Mouse (Mus musculus) intestine, embryonic 15.5 days (tissue): ENCODE measurements around the gene Ddb1. TPM values are rescaled to one million over a fixed set of nuclear protein-coding genes. Genes with fewer than 3 reads are reported as not detected.
A peak's percentile ranks its signal among the peaks of the same experiment; 100 is the strongest.

Experiments used
- ATAC-seq: fragments of 200-750 bp; cut with Nextera tagmentation; 2 replicates; pipeline ENCODE4 v1.8.0; 2017; ENCODE audit warnings: moderate TSS enrichment, moderate library complexity
- H3K27ac ChIP-seq: fragments of 300-500 bp; sonication (generic); 2 replicates; pipeline ENCODE4 v1.5.1; 2015; ENCODE audit warnings: mild to moderate bottlenecking, inconsistent platforms
- H3K27me3 ChIP-seq: fragments of 300-500 bp; sonication (generic); replicated peaks from 2 replicates; pipeline ENCODE4 v1.6.1; 2015; ENCODE audit warnings: inconsistent platforms
- H3K36me3 ChIP-seq: fragments of 300-500 bp; sonication (generic); 2 replicates; pipeline ENCODE4 v1.6.1; 2015; ENCODE audit warnings: inconsistent platforms
- H3K4me1 ChIP-seq: fragments of 300-500 bp; sonication (generic); replicated peaks from 2 replicates; pipeline ENCODE4 v1.6.1; 2015; ENCODE audit warnings: inconsistent platforms
- H3K4me2 ChIP-seq: fragments of 300-500 bp; sonication (generic); replicated peaks from 2 replicates; pipeline ENCODE4 v1.6.1; 2015; ENCODE audit warnings: mild to moderate bottlenecking, inconsistent platforms
- H3K4me3 ChIP-seq: fragments of 300-500 bp; sonication (generic); replicated peaks from 2 replicates; pipeline ENCODE4 v1.5.1; 2015; ENCODE audit warnings: inconsistent platforms
- H3K9ac ChIP-seq: fragments of 300-500 bp; sonication (generic); 2 replicates; pipeline ENCODE4 v1.6.1; 2015; ENCODE audit warnings: inconsistent platforms
- H3K9me3 ChIP-seq: fragments of 300-500 bp; sonication (generic); 2 replicates; pipeline ENCODE4 v1.6.1; 2016; ENCODE audit warnings: inconsistent platforms
- WGBS: fragments of 180-500 bp; shearing (Covaris S2); methylation state at CpG from one replicate; pipeline ENCODE4 v1.1.7; 2015; 5-methylcytosine and 5-hydroxymethylcytosine counted together
- polyA plus RNA-seq: library from polyadenylated mRNA; unstranded; fragments of >200 nt; fragmentation: Nextera tagmentation; extraction: Ambion mirVana; gene quantifications from 2 replicates; pipeline ENCODE4 v1.2.1, GENCODE M21; 2015

Ddb1 gene
- polyA plus RNA-seq, 1 experiment from 2014 or later = 278 TPM

DNA sequence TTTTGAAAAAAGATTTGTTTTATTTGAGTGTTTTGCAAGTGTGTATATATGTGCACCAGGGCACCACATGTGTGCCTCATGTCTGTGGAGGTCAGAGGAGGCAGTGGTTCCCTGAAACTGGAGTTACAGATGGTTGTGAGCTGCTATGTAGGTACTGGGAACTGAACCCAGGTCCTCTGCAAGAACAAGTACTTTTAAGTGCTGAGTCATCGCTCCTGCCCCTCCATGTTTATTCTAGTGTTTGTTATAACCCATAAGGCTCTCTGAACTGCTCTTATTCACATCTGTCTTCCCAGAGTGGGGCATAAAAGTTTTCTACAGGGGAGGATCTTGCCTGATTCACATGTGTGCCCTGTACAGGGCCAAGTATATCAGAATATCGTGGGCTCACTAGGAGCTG lies 5.5 kb upstream of the Ddb1 start:
- 86% methylated on average over 2 of the region's 2 CpGs for WGBS
- ATAC-seq = no peak
- Histone ChIP-seq H3K36me3 (peaks cover 15% of the 10 kb centered on the region; the same call in 1 of the 2 replicates), H3K4me2 (no peak overlapping the region), H3K4me1 (peaks cover 14% of the 10 kb centered on the region), H3K27me3 (no peaks in the 10 kb centered on the region), H3K9me3 (no peaks in the 10 kb centered on the region), H3K9ac (no peak overlapping the region), H3K27ac (no peak overlapping the region), H3K4me3 (no peak overlapping the region)

DNA sequence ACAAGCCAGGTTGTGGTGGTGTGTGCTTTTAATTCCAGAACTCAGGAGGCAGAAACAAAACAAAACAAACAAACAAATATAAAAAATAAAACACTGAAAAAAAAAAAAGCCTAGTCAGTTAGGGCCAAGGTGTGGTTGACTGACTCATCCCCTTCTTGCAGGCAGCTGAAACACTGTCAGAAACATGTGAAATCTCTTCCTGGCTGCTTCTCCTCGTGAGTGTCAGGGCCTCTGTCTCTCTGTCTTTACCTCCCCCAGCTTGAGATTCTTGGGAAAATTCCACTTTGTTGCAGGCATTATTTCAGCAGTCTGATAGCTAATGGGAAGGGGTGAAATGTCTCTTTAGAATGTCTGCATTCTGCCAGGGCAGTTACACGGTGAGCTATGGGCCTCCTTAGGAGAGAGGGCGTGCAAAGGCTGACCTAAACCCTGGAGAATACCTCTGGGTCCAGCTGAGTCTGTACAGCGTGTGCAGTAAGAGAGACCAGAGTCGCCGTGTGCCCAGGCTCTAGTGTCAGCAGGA lies 2.8 kb upstream of the Ddb1 start:
- H3K9me3 ChIP-seq = no peaks in the 10 kb centered on the region
- ATAC-seq = peak; percentile 24; the same call in 1 of the 2 replicates
- peak overlapping the region; percentile 44 for H3K9ac ChIP-seq
- peak overlapping the region; percentile 28 for H3K4me3 ChIP-seq
- H3K4me2 ChIP-seq = peak overlapping the region; percentile 73
- H3K4me1 ChIP-seq = peaks cover 26% of the 10 kb centered on the region
- H3K36me3 ChIP-seq = 0 out of 2 replicates have a peak, but pooled peaks cover 6% of the 10 kb centered on the region
- peak overlapping the region; percentile 89 for H3K27ac ChIP-seq
- 9% methylated on average over 6 of the region's 6 CpGs for WGBS
- H3K27me3 ChIP-seq = no peaks in the 10 kb centered on the region

DNA sequence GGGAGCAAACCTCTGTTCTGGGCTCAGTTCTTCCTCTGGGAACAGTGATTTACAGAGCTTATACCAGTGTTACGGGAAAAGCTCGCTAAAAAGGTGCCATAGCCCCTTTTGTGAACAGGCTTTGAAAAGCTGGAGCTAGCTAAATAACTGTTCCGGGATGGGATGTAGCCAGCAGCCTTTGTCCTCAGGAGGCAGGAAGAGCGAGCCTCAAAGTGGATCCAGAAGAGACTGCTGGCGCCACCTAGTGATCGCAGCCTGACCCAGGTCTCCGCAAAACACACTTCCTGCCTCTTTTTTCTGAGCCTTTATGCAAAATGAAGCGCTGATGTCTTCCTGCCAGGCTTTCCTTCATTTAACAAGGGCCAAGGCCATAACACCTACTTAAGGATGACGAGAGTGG lies 2.3 kb upstream of the Ddb1 start:
- Histone ChIP-seq H3K27me3 (no peaks in the 10 kb centered on the region), H3K4me3 (peak overlapping the region; percentile 28), H3K9me3 (no peaks in the 10 kb centered on the region), H3K36me3 (0 out of 2 replicates have a peak, but pooled peaks cover 8% of the 10 kb centered on the region), H3K4me1 (peaks cover 26% of the 10 kb centered on the region), H3K27ac (peak overlapping the region; percentile 89), H3K9ac (peak overlapping the region; percentile 44), H3K4me2 (peak overlapping the region; percentile 73)
- ATAC-seq = peak; percentile 65
- 3% methylated on average over 9 of the region's 9 CpGs for WGBS

DNA sequence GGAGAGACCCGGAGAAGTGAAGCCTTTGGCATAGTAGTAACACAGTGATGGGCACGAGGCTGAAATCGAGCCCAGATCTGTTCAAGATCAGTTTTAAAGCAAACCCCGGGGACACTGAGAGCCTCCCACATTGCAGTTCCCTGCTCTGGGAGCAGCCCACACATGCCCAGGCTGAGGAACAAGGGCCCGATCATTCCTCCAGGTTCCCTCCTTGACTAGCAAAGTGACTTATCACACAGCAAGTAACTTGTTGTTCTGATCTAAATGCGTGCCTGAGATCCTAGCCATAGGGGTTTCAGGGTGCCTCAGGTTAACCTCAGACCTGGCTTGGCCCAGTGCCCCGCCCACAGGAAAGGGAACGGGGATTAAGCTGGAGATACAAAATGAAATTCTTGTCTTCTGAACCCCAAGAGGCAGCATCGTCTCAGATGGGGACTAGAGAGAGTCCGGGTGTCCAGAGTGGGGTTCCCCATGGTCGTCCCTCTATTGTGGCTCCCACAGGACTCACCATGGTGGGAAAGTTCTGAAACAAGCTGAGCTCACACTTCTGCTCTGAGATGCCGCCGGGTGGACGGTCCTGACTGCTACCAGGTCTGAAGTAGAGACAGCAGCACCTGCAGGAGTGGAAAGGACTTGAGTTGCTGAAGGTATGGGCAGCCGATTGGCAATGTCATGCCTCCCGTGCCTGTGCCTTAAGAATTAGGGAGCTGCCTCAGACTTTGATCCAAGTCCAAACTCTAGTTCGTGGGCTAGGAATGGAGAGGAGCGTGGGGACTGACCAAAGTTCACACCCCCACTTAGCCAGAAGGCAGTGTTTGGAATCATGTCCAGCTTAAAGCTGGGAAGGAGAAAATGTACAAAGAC lies 1.2 kb upstream of the Ddb1 start:
- H3K36me3 ChIP-seq = peaks cover 13% of the 10 kb centered on the region
- peak overlapping the region; percentile 73 for H3K4me2 ChIP-seq
- peaks cover 26% of the 10 kb centered on the region for H3K4me1 ChIP-seq
- ATAC-seq = no peak; the same call in 1 of the 2 replicates
- no peaks in the 10 kb centered on the region for H3K9me3 ChIP-seq
- peak overlapping the region; percentile 63; the same call in 1 of the 2 replicates for H3K9ac ChIP-seq
- peak overlapping the region; percentile 99 for H3K4me3 ChIP-seq
- WGBS = 76% methylated on average over 18 of the region's 18 CpGs
- no peaks in the 10 kb centered on the region for H3K27me3 ChIP-seq
- H3K27ac ChIP-seq = peak overlapping the region; percentile 93

DNA sequence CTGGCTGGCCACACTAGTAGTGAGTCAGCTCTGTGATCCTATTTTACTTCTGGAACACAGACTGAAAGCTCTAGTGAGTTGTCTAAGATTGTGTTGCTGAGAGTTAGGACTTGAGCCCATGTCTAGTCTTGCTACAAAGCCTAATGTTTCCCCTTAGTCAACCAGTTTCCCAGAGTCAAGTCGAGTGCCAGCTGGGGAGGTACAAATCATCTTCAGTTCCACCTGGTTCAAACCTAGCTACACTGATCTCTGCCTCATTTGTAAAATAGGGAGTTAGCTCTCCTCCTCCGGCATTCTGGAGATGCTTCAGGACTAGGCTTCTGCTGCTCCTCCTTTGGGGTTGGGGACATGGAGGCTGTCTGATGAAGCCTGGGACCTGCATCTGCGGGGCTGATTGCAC lies 593 bp upstream of the Ddb1 start:
- Histone ChIP-seq H3K4me3 (peak overlapping the region; percentile 99), H3K27ac (peak overlapping the region; percentile 93), H3K4me2 (peak overlapping the region; percentile 73), H3K36me3 (peaks cover 15% of the 10 kb centered on the region), H3K9me3 (no peaks in the 10 kb centered on the region), H3K4me1 (peaks cover 26% of the 10 kb centered on the region), H3K27me3 (no peaks in the 10 kb centered on the region), H3K9ac (peak overlapping the region; percentile 63)
- no peak for ATAC-seq
- 43% methylated on average over 3 of the region's 3 CpGs for WGBS

- WGBS = 4% methylated on average over 20 of the region's 20 CpGs
- ATAC-seq = peak; percentile 5; the same call in 1 of the 2 replicates
- Histone ChIP-seq H3K9ac (peak overlapping the region; percentile 98), H3K27ac (peak overlapping the region; percentile 90), H3K4me1 (peaks cover 26% of the 10 kb centered on the region), H3K9me3 (no peaks in the 10 kb centered on the region), H3K4me2 (peak overlapping the region; percentile 66), H3K4me3 (peak overlapping the region; percentile 99), H3K36me3 (peaks cover 21% of the 10 kb centered on the region), H3K27me3 (no peaks in the 10 kb centered on the region)
Measured at GRCm38 (mm10) chr19:10605901-10606622, 935 bp downstream of the Ddb1 start.

- no peak overlapping the region for H3K9ac ChIP-seq
- H3K27ac ChIP-seq = no peak overlapping the region
- H3K36me3 ChIP-seq = peaks cover 43% of the 10 kb centered on the region
- peaks cover 18% of the 10 kb centered on the region for H3K4me1 ChIP-seq
- H3K4me3 ChIP-seq = no peak overlapping the region
- H3K9me3 ChIP-seq = no peaks in the 10 kb centered on the region
- WGBS = 75% methylated on average over 5 of the region's 5 CpGs
- no peaks in the 10 kb centered on the region for H3K27me3 ChIP-seq
- H3K4me2 ChIP-seq = no peak overlapping the region
- no peak for ATAC-seq
Measured at GRCm38 (mm10) chr19:10608573-10609240, 3.6 kb downstream of the Ddb1 start.

- WGBS = 2% methylated on average over 32 of the region's 32 CpGs
- H3K27me3 ChIP-seq = no peaks in the 10 kb centered on the region
- ATAC-seq = peak; percentile 88
- peaks cover 16% of the 10 kb centered on the region for H3K4me1 ChIP-seq
- peak within 1 kb of the TSS; percentile 96 for H3K4me2 ChIP-seq
- H3K9ac ChIP-seq = peak within 1 kb of the TSS; percentile 55
- peak within 1 kb of the TSS; percentile 47 for H3K4me3 ChIP-seq
- H3K27ac ChIP-seq = 0 out of 2 replicates have a peak within 1 kb of the TSS, but pooled peaks have one; percentile 24
- peaks cover 8% of the 10 kb centered on the region for H3K36me3 ChIP-seq
- H3K9me3 ChIP-seq = no peaks in the 10 kb centered on the region
Measured at GRCm38 (mm10) chr19:10634106-10634871, 29.2 kb downstream of the Ddb1 start, which contains the start of gene Vwce. Vwce (plus strand) TSS chr19:10634213.

- Histone ChIP-seq H3K9me3 (no peaks in the 10 kb centered on the region), H3K4me3 (peak overlapping the region; percentile 47), H3K27me3 (no peaks in the 10 kb centered on the region), H3K4me1 (peaks cover 16% of the 10 kb centered on the region), H3K4me2 (peak overlapping the region; percentile 96), H3K27ac (0 out of 2 replicates have a peak overlapping the region, but pooled peaks have one; percentile 24), H3K36me3 (peaks cover 2% of the 10 kb centered on the region; the same call in 1 of the 2 replicates), H3K9ac (peak overlapping the region; percentile 55)
- ATAC-seq = peak; percentile 92
- WGBS = 3% methylated on average over 21 of the region's 21 CpGs
Measured at GRCm38 (mm10) chr19:10634872-10635318, 29.8 kb downstream of the Ddb1 start.

DNA sequence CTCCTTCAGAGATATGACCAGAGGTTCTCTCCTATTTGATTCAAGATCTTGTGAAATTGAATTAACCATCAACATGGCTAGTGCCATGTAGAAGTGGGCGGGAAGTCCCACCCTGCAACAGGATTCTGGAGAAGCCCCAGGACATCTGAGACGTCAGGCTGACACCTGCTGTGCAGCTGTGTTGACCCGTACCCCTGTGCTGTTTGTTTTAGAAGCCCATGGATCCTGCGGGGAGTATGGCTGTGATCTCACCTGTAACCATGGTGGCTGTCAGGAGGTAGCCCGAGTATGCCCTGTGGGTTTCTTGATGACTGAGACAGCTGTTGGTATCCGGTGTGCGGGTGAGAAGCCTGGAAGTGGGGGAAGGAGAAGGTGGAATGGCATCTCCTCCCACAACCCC lies 32.7 kb downstream of the Ddb1 start:
- ATAC-seq = no peak
- Histone ChIP-seq H3K4me2 (no peak overlapping the region), H3K4me1 (peaks cover 18% of the 10 kb centered on the region), H3K36me3 (no peaks in the 10 kb centered on the region), H3K27me3 (no peaks in the 10 kb centered on the region), H3K4me3 (no peak overlapping the region), H3K27ac (no peak overlapping the region), H3K9ac (no peak overlapping the region), H3K9me3 (no peaks in the 10 kb centered on the region)
- WGBS = 54% methylated on average over 7 of the region's 7 CpGs

GRCm38 (mm10) chr19:10640080-10640479 lies 35.0 kb downstream of the Ddb1 start:
- no peak overlapping the region for H3K27ac ChIP-seq
- H3K9ac ChIP-seq = no peak overlapping the region
- H3K4me2 ChIP-seq = 0 out of 2 replicates have a peak overlapping the region, but pooled peaks have one; percentile 24
- no peaks in the 10 kb centered on the region for H3K27me3 ChIP-seq
- 17% methylated on average over 5 of the region's 5 CpGs for WGBS
- H3K9me3 ChIP-seq = no peaks in the 10 kb centered on the region
- no peak for ATAC-seq
- H3K4me1 ChIP-seq = peaks cover 13% of the 10 kb centered on the region
- H3K4me3 ChIP-seq = no peak overlapping the region
- no peaks in the 10 kb centered on the region for H3K36me3 ChIP-seq
